25 mouse cellular contexts compared by ENCODE assay signal in the genomic region with DNA sequence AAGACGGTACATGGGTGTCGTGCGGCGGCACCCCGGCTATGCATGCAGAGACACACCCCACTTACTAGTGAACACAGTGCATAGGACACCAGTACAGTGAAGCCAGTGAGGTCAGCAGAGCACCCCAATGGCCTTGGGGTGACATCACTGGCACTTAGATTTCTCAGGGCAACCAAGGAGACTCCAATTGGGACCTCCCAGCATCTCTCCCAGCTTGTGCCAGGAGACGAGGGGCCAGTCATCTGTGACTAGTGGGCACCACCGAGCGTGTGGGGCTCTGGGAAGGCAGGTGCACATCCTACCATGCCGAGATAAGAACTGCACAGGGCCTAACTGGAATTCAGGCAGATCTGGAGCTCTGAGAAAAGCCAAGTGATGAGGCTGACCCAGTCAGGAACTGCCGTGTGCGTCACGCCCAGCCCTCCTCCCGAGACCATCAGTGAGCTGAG. TPM values are rescaled to one million over a fixed set of nuclear protein-coding genes. Genes with fewer than 3 reads are reported as not detected.
A peak's percentile ranks its signal among the peaks of the same experiment; 100 is the strongest.
DNase-seq lines count a peak whose midpoint lies in the region; ATAC-seq and TF ChIP-seq lines count a peak whose summit lies in the region.
"Had no signal": no experiment of that assay in that cellular context is flagged by ENCODE, and none has a peak within 500 bp of the region (broad histone marks: within the 10 kb centered on the region; RNA-seq: fewer than 3 reads in every experiment).

No protein-coding gene starts in this region.

- peaks cover 71% of the 10 kb centered on the region for H3K4me1 ChIP-seq in heart, embryonic 15.5 days (replicated peaks)
- peaks cover 18% of the 10 kb centered on the region for H3K4me1 ChIP-seq in stomach, postnatal 0 days (replicated peaks; ENCODE audit: control insufficient read depth, insufficient read depth)
- H3K4me1 ChIP-seq in forebrain, embryonic 13.5 days: peaks cover 8% of the 10 kb centered on the region; the same call in 1 of the 2 replicates

- ATAC-seq in CD4-positive, CD25-positive, alpha-beta regulatory T cell, adult 4 months: no peak
- ATAC-seq in heart, embryonic 15.5 days (replicated peaks; ENCODE audit: insufficient number of reproducible peaks, insufficient read depth, low FRiP score, low read depth): no peak
- no peak for ATAC-seq in stomach, postnatal 0 days (ENCODE audit: low FRiP score, low TSS enrichment)
- ATAC-seq in forebrain, embryonic 13.5 days: no peak
- ATAC-seq: forebrain, postnatal 0 days; hindbrain, postnatal 0 days; liver, embryonic 12.5 days; midbrain, embryonic 15.5 days had no signal

- no peak overlapping the region for H3K9ac ChIP-seq in heart, embryonic 15.5 days
- no peak overlapping the region for H3K9ac ChIP-seq in stomach, postnatal 0 days (ENCODE audit: low read length)
- H3K9ac ChIP-seq in forebrain, embryonic 13.5 days: no peak overlapping the region
- H3K9ac ChIP-seq: forebrain, postnatal 0 days; liver, embryonic 12.5 days; midbrain, embryonic 15.5 days had no signal

- H3K4me3 ChIP-seq in heart, embryonic 15.5 days: no peak overlapping the region
- no peak overlapping the region for H3K4me3 ChIP-seq in layer of hippocampus, adult 2 months
- no peak overlapping the region for H3K4me3 ChIP-seq in stomach, postnatal 0 days (ENCODE audit: low read depth, low read length)
- H3K4me3 ChIP-seq in forebrain, embryonic 13.5 days: no peak overlapping the region
- H3K4me3 ChIP-seq: hindbrain, embryonic 10.5 days; liver, embryonic 12.5 days; megakaryocyte, embryonic 14.5 days; midbrain, embryonic 15.5 days had no signal

- TF ChIP-seq EP300 in stomach, postnatal 0 days (optimal IDR thresholded peaks at IDR 0.05): no peak

- DNase-seq in CD4-positive, CD25-positive, alpha-beta regulatory T cell, adult 2 months (ENCODE audit: low read depth, low spot score): peak; percentile 59
- no peak for DNase-seq in heart, adult 8-10 months (ENCODE audit: low spot score)
- no peak for DNase-seq in layer of hippocampus, adult 2 months (ENCODE audit: low spot score in 2 of 2)
- DNase-seq in layer of hippocampus, postnatal 10 days (ENCODE audit: low spot score in 2 of 2): no peak
- no peak for DNase-seq in stomach, postnatal 0 days (ENCODE audit: low spot score)
- DNase-seq: adrenal gland, postnatal 36 days; cerebellum, adult 11-12 months; cerebellum, postnatal 25 days; embryo, embryonic 11 days; forebrain, postnatal 0 days; kidney, adult 8-10 months; left cerebral cortex, postnatal 4 days; lung, adult 2 months; right cerebral cortex, postnatal 25 days had no signal

- WGBS in heart, embryonic 15.5 days: 67% methylated on average over 13 of the region's 13 CpGs
- 83% methylated on average over 13 of the region's 13 CpGs for WGBS in stomach, postnatal 0 days
- 92% methylated on average over 13 of the region's 13 CpGs for WGBS in forebrain, embryonic 13.5 days

- no peak overlapping the region for H3K4me2 ChIP-seq in heart, embryonic 15.5 days
- H3K4me2 ChIP-seq in stomach, postnatal 0 days (replicated peaks; ENCODE audit: low read depth): no peak overlapping the region
- H3K4me2 ChIP-seq in forebrain, embryonic 13.5 days: no peak overlapping the region
- H3K4me2 ChIP-seq: heart, embryonic 11.5 days; liver, embryonic 12.5 days; midbrain, embryonic 15.5 days had no signal

- peak overlapping the region; percentile 99 for H3K27ac ChIP-seq in heart, embryonic 15.5 days
- peak overlapping the region; percentile 51; the same call in 1 of the 2 replicates for H3K27ac ChIP-seq in layer of hippocampus, adult 2 months
- peak overlapping the region; percentile 5; the same call in 1 of the 2 replicates for H3K27ac ChIP-seq in stomach, postnatal 0 days (replicated peaks)
- no peak overlapping the region for H3K27ac ChIP-seq in forebrain, embryonic 13.5 days
- H3K27ac ChIP-seq: hindbrain, embryonic 10.5 days; hindbrain, postnatal 0 days; liver, embryonic 12.5 days; midbrain, embryonic 15.5 days had no signal

- H3K27me3 ChIP-seq in heart, embryonic 15.5 days: no peaks in the 10 kb centered on the region
- H3K27me3 ChIP-seq in stomach, postnatal 0 days (ENCODE audit: control insufficient read depth, insufficient read depth, low read length): no peaks in the 10 kb centered on the region
- no peaks in the 10 kb centered on the region for H3K27me3 ChIP-seq in forebrain, embryonic 13.5 days
- H3K27me3 ChIP-seq: liver, embryonic 12.5 days; megakaryocyte, embryonic 14.5 days; midbrain, embryonic 15.5 days had no signal

- TF ChIP-seq CTCF in layer of hippocampus, adult 2 months (conservative IDR thresholded peaks at IDR 0.05): no peak
- TF ChIP-seq CTCF in stomach, postnatal 0 days (IDR thresholded peaks at IDR 0.05; ENCODE audit: low read depth): no peak

- H3K36me3 ChIP-seq in heart, embryonic 15.5 days: peaks cover 36% of the 10 kb centered on the region
- peaks cover 48% of the 10 kb centered on the region for H3K36me3 ChIP-seq in stomach, postnatal 0 days (ENCODE audit: control insufficient read depth, insufficient read depth, low read length)
- peaks cover 37% of the 10 kb centered on the region for H3K36me3 ChIP-seq in forebrain, embryonic 13.5 days (ENCODE audit: poor library complexity, severe bottlenecking)
- H3K36me3 ChIP-seq: midbrain, embryonic 15.5 days had no signal

- no peaks in the 10 kb centered on the region for H3K9me3 ChIP-seq in heart, embryonic 15.5 days (replicated peaks)
- no peaks in the 10 kb centered on the region for H3K9me3 ChIP-seq in stomach, postnatal 0 days (ENCODE audit: control insufficient read depth, low read length)
- no peaks in the 10 kb centered on the region for H3K9me3 ChIP-seq in forebrain, embryonic 13.5 days (replicated peaks)
- H3K9me3 ChIP-seq: G1E; hindbrain, embryonic 10.5 days; liver, embryonic 12.5 days; megakaryocyte, embryonic 14.5 days; midbrain, embryonic 15.5 days had no signal

RNA-seq across cellular contexts. Expression of a gene that starts 38.1 kb away (rescaled TPM):
- not detected for polyA plus RNA-seq in CD4-positive, CD25-positive, alpha-beta regulatory T cell, adult 4 months (2017; shearing (Covaris generic))
- polyA plus RNA-seq in heart, embryonic 15.5 days (2015; fragmentation: Nextera tagmentation; extraction: Ambion mirVana): 0.24 TPM in 1 of 2 replicates, not detected in the other
- total RNA-seq in heart, adult 8-10 months (2022): not detected
- 1 to 10 TPM; 5.7 to 7.4 TPM for total RNA-seq in layer of hippocampus, adult 2 months (2021)
- total RNA-seq in layer of hippocampus, postnatal 10 days (2021): 1 to 10 TPM; 1.4 to 1.8 TPM
- 0.05 and 0.10 TPM in 2 replicates for polyA plus RNA-seq in stomach, postnatal 0 days (2015; fragmentation: Nextera tagmentation; extraction: Ambion mirVana)
- polyA plus RNA-seq in forebrain, embryonic 13.5 days (2015; fragmentation: Nextera tagmentation; extraction: Ambion mirVana): 0.08 TPM in 1 of 2 replicates, not detected in the other
- total RNA-seq: adrenal gland, postnatal 36 days had no signal
- polyA plus RNA-seq: embryonic facial prominence, embryonic 14.5 days; G1E; lung, adult 2 months had no signal

RNA-seq across cellular contexts. Expression of a gene that starts 47.0 kb away (rescaled TPM):
- polyA plus RNA-seq in CD4-positive, CD25-positive, alpha-beta regulatory T cell, adult 4 months (2017; shearing (Covaris generic)): 100 to 1,000 TPM; 206 to 220 TPM
- 25.2 and 33.7 TPM in 2 replicates for polyA plus RNA-seq in heart, embryonic 15.5 days (2015; fragmentation: Nextera tagmentation; extraction: Ambion mirVana)
- 100 to 1,000 TPM in 1 of 4 experiments, 10 to 100 TPM in 3; 72.5 to 127 (median 97.2) TPM for total RNA-seq in heart, adult 8-10 months (2022)
- total RNA-seq in layer of hippocampus, adult 2 months (2021): 10 to 100 TPM; 88.3 to 96.3 TPM
- 10 to 100 TPM; 65.2 to 75.2 TPM for total RNA-seq in layer of hippocampus, postnatal 10 days (2021)
- 27.9 and 32.9 TPM in 2 replicates for polyA plus RNA-seq in stomach, postnatal 0 days (2015; fragmentation: Nextera tagmentation; extraction: Ambion mirVana)
- 13.4 and 14.4 TPM in 2 replicates for polyA plus RNA-seq in forebrain, embryonic 13.5 days (2015; fragmentation: Nextera tagmentation; extraction: Ambion mirVana)
